Mouse (Mus musculus): ENCODE data around the gene Sqstm1. TPM values are rescaled to one million over a fixed set of nuclear protein-coding genes. Genes with fewer than 3 reads are reported as not detected.
A peak's percentile ranks its signal among the peaks of the same experiment; 100 is the strongest.

The Sqstm1 gene
- polyA plus RNA-seq, 1 experiment: 332 TPM

DNA sequence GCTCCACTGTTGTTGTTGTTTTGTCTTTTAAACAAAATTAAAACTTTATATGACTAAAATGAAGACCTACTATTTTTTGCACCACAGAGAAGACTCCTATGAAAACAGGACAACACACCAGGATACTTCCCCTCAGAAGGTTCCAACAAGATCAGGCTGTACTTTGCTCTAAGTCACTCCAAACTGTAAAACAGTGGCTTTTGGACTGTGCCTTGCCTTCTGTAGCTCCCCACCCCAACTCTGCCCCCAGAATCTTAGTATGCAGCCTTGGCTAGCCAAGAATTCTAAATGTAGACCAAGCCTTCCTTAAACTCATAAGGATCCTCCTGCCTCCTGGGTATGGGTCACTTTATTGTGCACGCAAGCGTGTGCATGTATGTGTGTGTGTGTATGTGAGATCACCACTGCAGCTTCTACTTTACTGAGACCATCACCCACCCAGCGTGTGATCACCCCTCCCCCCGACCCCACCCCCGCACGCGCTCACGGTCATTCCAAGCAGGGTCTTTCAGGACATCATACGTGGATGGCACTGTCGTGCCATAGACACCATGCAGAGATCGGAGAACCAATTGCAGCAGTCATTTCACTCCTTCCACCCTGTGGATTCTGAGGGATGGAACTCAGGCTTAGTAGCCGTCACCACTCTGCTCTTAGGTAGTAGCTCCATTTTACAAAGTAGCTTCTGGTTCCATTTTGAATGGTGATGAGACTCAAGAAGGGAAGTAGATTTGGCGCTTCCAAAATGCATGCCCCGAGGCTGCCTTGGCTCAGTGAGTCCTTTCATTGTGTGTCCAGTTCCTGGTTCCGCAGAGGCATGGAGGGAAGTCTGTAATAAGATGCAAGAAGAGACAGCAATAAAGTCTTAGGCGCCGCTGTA is 13.4 kb upstream of the Sqstm1 start:
- TF ChIP-seq POLR2A (IDR thresholded peaks at IDR 0.05; ENCODE audit: low read depth, low read length): 0 out of 2 replicates have a peak, but pooled peaks have one; percentile 50
- TF ChIP-seq CTCF (IDR thresholded peaks at IDR 0.05; ENCODE audit: borderline replicate concordance, insufficient read depth, low read length): no peak
- H3K27ac ChIP-seq (ENCODE audit: insufficient read depth, low read length): peak overlapping the region; percentile 56; the same call in 1 of the 2 replicates
- H3K4me1 ChIP-seq (ENCODE audit: control insufficient read depth, insufficient read depth, low read length): peaks cover 5% of the 10 kb centered on the region; the same call in 1 of the 2 replicates
- H3K4me3 ChIP-seq (ENCODE audit: insufficient read depth, low read length): peak overlapping the region; percentile 92

DNA sequence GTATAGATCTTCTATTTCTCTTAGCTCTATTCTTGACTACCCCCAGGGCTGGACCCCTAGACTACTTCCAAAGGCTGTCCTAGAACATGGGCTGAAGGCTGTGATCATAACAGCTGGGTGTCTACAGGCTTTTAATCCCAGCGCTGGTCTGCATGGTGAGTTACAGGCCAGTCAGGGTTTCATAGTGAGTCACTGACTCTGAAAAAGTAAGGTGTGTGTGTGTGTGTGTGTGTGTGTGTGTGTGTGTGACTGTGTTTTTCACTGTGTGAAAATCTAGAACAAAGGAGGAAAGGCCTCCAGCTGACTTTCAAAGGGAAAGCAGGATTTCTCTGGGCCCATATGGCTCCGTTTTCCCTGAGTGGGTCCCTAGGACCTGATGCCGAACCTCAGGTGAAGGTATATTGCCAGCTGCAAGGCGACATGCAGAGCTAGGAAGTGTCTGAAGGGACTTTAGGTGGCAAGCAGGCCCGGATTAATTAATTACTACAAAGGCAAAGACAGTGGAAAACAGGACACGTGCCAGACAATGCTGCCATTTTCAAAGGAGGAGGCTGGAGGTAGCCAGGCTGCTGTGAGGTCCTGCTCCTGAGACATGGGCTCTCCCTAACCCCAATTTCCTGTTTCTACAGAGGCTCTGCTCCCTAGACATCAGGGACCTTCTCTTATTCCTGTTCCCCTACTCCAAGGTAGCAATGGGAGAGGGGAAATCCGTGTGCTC is 12.1 kb upstream of the Sqstm1 start:
- TF ChIP-seq CTCF (IDR thresholded peaks at IDR 0.05; ENCODE audit: borderline replicate concordance, insufficient read depth, low read length) (no peak), POLR2A (IDR thresholded peaks at IDR 0.05; ENCODE audit: low read depth, low read length) (no peak)
- Histone ChIP-seq H3K27ac (ENCODE audit: insufficient read depth, low read length) (no peak overlapping the region), H3K4me3 (ENCODE audit: insufficient read depth, low read length) (no peak overlapping the region), H3K4me1 (ENCODE audit: control insufficient read depth, insufficient read depth, low read length) (0 out of 2 replicates have a peak, but pooled peaks cover 6% of the 10 kb centered on the region)

DNA sequence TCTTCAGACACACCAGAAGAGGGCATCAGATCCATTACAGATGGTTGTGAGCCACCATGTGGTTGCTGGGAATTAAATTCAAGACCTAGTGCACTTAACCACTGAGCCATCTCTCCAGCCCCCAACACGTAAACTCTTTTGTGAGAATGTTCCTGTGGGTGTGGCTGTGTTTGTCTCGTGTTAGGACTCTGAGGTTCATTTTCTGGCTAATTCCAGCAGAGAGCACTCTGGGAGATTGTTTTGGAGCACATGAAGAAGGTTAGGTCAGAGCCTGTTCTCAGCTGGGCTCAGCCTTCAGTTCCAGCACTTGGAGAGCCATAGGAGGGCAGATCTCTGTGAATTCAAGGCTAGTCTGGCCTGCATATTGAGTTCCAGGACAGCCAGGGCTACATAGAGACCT is 9.2 kb upstream of the Sqstm1 start:
- H3K4me3 ChIP-seq (ENCODE audit: insufficient read depth, low read length): no peak overlapping the region
- peaks cover 6% of the 10 kb centered on the region; the same call in 1 of the 2 replicates for H3K4me1 ChIP-seq (ENCODE audit: control insufficient read depth, insufficient read depth, low read length)
- TF ChIP-seq POLR2A (IDR thresholded peaks at IDR 0.05; ENCODE audit: low read depth, low read length) (no peak), CTCF (IDR thresholded peaks at IDR 0.05; ENCODE audit: borderline replicate concordance, insufficient read depth, low read length) (no peak)
- no peak overlapping the region for H3K27ac ChIP-seq (ENCODE audit: insufficient read depth, low read length)

- Histone ChIP-seq H3K4me3 (ENCODE audit: insufficient read depth, low read length) (no peak overlapping the region), H3K4me1 (ENCODE audit: control insufficient read depth, insufficient read depth, low read length) (peaks cover 14% of the 10 kb centered on the region), H3K27ac (ENCODE audit: insufficient read depth, low read length) (no peak overlapping the region)
- TF ChIP-seq CTCF (IDR thresholded peaks at IDR 0.05; ENCODE audit: borderline replicate concordance, insufficient read depth, low read length) (no peak), POLR2A (IDR thresholded peaks at IDR 0.05; ENCODE audit: low read depth, low read length) (no peak)
These were observed 7.2 kb upstream of the Sqstm1 start for GRCm38 (mm10) chr11:50217811-50218210.

DNA sequence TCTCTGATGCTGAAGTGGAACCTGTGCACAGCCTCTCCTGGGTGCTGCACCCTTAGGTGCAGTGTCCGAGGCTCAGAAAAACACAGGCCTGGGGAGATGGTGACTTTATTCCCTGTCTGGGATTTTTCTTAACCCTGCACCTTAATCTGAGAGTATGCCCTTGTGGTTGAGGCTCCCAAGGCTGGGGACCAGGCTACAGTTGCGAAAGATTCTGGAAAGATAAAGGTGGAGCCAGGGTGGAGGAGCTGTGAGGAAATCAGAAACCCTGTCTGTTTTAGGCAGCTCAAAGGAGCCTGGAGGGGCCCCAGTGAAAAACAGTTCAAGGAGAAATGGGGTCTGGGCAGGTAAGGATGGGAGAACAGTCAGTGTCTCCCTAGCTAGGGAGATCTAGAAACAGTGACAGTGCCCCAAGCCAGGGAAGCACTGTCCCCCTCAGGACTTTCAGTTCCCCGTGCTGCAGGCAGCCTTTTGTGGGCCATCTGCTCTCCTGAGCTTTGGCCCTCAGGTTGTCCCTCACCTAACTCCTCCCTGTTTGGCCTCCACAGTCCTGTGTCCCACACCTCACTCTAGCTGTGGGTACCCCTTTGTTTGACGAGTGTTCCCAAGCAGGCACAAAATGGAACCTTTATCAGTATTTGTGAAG is 6.2 kb upstream of the Sqstm1 start:
- H3K4me1 ChIP-seq (ENCODE audit: control insufficient read depth, insufficient read depth, low read length): peaks cover 23% of the 10 kb centered on the region
- TF ChIP-seq POLR2A (IDR thresholded peaks at IDR 0.05; ENCODE audit: low read depth, low read length): no peak
- no peak for TF ChIP-seq CTCF (IDR thresholded peaks at IDR 0.05; ENCODE audit: borderline replicate concordance, insufficient read depth, low read length)
- H3K27ac ChIP-seq (ENCODE audit: insufficient read depth, low read length): no peak overlapping the region
- H3K4me3 ChIP-seq (ENCODE audit: insufficient read depth, low read length): no peak overlapping the region

DNA sequence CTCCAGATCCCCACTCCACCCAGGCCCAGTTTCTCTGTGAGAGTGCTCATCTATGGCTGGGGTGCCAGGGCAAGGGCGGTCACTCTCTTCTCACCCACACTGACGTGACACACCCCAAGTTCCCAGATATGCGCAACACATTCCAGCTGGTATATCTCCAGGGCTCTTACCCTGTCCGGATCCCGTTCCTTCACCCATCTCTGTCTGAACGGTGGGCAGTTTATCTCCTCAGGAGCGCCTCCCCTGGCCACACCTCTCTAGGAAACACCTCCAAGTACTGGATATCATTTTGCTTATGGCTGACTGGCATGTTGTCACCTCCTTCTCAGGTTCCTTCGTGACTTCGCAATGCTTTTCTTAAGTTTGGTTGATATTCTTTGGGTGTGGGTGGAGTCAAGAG is 5.0 kb upstream of the Sqstm1 start:
- Histone ChIP-seq H3K27ac (ENCODE audit: insufficient read depth, low read length) (no peak overlapping the region), H3K4me1 (ENCODE audit: control insufficient read depth, insufficient read depth, low read length) (peaks cover 24% of the 10 kb centered on the region), H3K4me3 (ENCODE audit: insufficient read depth, low read length) (no peak overlapping the region)
- TF ChIP-seq POLR2A (IDR thresholded peaks at IDR 0.05; ENCODE audit: low read depth, low read length) (no peak), CTCF (IDR thresholded peaks at IDR 0.05; ENCODE audit: borderline replicate concordance, insufficient read depth, low read length) (no peak)

- TF ChIP-seq CTCF (IDR thresholded peaks at IDR 0.05; ENCODE audit: borderline replicate concordance, insufficient read depth, low read length) (no peak), POLR2A (IDR thresholded peaks at IDR 0.05; ENCODE audit: low read depth, low read length) (no peak)
- peaks cover 24% of the 10 kb centered on the region for H3K4me1 ChIP-seq (ENCODE audit: control insufficient read depth, insufficient read depth, low read length)
These were observed 4.0 kb upstream of the Sqstm1 start for GRCm38 (mm10) chr11:50214631-50215030.

GRCm38 (mm10) chr11:50212848-50213758 is 2.5 kb upstream of the Sqstm1 start:
- peaks cover 21% of the 10 kb centered on the region for H3K4me1 ChIP-seq (ENCODE audit: control insufficient read depth, insufficient read depth, low read length)
- TF ChIP-seq POLR2A (IDR thresholded peaks at IDR 0.05; ENCODE audit: low read depth, low read length): no peak
- no peak for TF ChIP-seq CTCF (IDR thresholded peaks at IDR 0.05; ENCODE audit: borderline replicate concordance, insufficient read depth, low read length)
- no peak overlapping the region for H3K4me3 ChIP-seq (ENCODE audit: insufficient read depth, low read length)
- peak overlapping the region; percentile 80 for H3K27ac ChIP-seq (ENCODE audit: insufficient read depth, low read length)

More at GRCm38 (mm10) chr11:50214631-50215030, 4.0 kb upstream of the Sqstm1 start:
- no peak overlapping the region for H3K4me3 ChIP-seq (ENCODE audit: insufficient read depth, low read length)
- no peak overlapping the region for H3K27ac ChIP-seq (ENCODE audit: insufficient read depth, low read length)
